Mouse (Mus musculus): ENCODE data around the gene Anxa9.
"Not testable (repeated sequence)": the region's sequence is repeated elsewhere in the genome, so short reads cannot be mapped to it uniquely, and the experiment has no call there.

Anxa9 gene

DNA sequence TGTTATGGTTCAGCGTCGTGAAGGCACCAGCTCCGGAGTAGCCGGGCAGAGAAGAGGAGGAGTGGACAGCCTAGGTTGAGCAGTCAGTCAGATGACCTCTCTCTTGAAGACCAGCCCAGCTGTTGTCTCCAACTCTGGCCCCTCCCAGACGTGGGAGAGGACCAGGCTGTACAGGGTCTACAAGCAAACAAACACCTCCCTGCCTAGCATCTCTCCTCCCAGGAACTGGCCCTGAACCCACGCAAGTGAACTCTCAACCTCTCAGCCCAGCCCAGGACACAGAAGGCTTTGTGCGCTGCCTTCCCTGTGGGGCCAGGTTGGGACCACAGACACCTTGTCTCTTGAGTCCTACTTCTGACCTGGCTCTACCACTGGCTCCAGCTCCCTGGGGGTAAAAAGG, at the start of gene Anxa9:
Gene Anxa9, minus strand, starts transcription at position 77 of the 400 bp plus-strand sequence.
- DNase-seq (ENCODE audit: extremely low spot score, low read depth, low spot score) = no peak

DNA sequence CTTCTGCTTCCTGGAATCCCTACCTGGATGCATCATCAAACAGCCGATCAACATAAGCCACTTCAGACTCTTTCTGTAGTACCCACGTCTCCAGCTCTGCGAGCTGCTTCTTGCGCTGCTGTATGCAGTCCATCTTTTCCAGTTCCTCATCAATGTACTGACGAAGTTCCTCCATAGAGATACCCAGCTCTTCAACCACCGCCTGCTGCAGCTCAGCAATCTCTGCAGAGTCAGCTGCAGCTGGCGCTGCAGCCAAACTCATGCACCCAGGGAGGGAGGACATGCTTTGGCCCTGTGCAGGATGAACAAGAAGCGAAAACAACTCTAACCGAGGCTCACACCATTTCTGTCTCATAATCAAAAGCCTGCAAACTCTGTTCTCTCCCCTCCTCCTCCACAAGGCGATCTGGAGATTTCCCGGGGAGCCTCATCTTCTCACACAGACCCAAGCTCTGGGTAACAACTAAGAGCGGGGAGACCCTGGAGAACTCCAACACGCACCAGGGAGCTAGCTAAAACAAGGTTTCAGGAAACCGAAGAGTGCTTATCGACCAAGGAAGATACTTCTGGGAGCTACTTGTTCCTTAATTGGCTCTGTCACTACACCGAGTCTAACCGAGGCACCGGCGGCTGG, 49.1 kb upstream of the Anxa9 start:
- DNase-seq (ENCODE audit: extremely low spot score, low read depth, low spot score) = not testable (repeated sequence)

DNA sequence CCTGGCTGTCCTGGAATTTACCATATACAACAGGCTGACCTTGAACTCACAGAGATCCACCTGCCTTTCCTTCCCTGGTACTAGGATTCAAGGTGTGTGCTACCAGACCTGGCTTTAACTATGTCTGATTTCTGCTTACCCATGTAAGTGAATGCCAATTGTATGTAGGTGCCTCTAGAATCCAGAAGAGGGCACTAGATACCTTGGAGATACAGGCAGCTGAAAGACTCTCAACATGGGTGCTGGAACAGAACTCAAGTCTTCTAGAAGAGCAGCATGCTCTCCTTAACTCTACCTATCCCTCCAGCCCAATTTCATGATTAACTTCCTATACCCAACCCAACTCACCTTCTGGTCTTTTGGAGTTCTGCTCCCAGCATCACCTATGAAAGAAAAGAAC, 42.5 kb upstream of the Anxa9 start:
- peak; percentile 14 for DNase-seq (ENCODE audit: extremely low spot score, low read depth, low spot score)

DNA sequence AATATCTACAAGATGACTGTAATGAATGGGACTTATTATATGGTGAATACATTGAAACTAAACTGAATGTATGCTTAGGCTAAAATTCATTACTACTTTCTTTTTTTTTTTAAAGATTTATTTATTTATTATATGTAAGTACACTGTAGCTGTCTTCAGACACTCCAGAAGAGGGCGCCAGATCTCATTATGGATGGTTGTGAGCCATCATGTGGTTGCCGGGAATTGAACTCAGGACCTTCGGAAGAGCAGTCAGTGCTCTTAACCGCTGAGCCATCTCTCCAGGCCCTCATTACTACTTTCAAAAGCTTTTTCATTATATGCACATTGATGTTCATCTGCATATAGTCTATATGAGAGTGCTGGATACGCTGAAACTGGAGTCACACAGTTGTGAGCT, 41.4 kb upstream of the Anxa9 start:
- DNase-seq (ENCODE audit: extremely low spot score, low read depth, low spot score) = not testable (repeated sequence)

DNA sequence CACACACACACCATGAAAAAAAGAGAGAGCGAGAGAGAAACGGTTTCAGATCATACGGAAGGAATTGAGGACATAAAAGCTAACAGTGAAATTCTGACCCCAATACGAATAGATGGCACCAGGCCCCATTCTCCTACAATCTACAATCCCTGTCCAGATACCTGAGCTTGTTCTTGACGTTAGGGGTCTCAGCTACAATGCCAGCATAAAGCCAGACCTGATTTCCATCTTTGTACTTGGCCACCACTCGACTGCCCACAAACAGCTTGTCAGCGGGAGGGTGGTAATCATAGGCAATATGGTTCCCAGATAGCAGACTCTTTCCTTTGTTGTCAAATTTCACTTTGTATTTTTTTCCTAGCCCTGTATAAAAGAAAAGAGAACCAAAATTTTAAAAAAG, 39.5 kb upstream of the Anxa9 start:
- DNase-seq (ENCODE audit: extremely low spot score, low read depth, low spot score) = no peak

DNA sequence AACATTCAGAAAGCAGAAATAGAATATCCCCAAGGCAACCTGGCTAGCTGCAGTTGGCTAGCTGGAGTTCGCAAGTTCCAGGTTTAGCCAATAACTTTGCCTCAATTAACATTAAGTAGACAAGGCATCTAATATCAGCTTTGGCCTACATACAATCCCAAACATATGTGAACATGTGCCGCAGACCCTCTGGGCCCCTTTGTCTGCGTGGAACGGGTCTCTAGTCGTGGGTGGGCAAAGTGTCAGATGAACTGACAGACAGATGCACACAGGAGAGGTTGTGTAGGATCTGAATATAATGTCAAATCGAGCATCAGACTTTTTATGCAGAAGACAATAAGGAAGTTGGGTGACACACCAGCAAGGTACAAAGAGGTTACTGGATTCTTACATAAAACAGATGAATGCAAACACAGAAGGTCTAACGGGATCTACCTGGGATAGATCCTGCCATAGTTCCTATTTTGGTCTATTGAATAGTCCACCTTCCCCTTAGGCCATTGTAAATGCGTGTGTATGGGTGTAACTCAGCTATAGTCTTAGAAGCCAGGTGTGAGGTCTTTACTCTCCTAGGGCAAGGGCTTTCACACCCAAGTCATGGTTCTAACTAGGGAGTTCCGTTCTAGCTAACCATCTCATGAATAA, 36.5 kb upstream of the Anxa9 start:
- not testable (repeated sequence) for DNase-seq (ENCODE audit: extremely low spot score, low read depth, low spot score)

DNA sequence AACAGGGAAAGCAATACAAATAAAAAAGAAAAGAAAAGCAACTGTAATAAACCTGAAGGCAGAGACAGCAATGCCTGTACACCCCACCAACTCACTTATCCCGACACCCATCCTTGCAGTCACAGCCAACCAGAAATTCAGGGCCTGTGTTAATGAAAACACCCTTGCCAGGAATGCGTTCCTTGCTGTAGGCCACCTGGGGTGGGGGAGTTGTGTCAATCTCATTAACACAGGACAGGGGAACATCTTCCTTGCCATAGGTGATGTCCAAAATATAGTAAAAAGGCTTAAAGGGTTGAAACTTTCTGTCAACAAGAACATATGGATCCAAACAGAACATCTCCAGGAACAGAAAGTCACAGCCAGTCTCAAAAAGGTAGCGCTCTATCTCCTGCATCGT, 31.3 kb upstream of the Anxa9 start:
- DNase-seq (ENCODE audit: extremely low spot score, low read depth, low spot score) = no peak

DNA sequence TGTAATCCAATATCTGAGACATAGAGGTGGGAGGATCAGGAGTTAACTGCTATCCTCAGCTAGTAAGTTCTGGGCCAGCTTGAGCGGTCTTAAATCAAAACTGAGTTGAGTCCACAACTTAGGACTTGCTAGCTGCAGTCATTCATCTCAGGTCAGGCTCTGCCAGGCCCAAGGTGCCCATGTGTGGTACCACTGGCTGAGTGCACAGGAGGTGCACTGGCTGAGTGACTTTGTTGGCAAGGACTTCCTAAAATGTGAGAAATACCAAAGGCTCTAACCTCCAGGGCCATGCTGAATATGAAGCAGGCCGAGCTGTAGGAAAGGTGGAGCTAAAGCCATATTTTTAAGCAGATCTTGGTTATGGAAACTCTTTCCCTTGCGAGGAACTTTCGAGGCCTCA, 30.4 kb upstream of the Anxa9 start:
- DNase-seq (ENCODE audit: extremely low spot score, low read depth, low spot score) = no peak

DNA sequence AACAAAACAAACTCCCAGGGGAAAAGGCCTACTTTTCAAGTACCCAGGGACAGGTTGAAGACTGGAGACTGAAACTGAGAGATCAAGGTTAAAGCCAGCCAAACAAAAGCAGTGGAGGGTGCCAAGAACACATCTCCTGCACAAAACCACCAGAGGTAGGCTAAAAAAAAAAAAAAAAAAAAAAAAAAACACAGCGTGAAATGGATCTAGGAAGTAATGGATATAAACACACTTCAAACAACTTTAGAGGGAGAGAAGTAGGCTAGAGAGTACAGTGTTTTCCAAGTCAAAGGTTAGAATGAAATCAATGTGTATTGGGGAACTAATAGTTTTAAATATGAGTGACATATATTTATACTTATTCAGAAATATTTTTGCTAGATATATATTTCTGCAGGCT, 24.6 kb upstream of the Anxa9 start:
- DNase-seq (ENCODE audit: extremely low spot score, low read depth, low spot score) = no peak

DNA sequence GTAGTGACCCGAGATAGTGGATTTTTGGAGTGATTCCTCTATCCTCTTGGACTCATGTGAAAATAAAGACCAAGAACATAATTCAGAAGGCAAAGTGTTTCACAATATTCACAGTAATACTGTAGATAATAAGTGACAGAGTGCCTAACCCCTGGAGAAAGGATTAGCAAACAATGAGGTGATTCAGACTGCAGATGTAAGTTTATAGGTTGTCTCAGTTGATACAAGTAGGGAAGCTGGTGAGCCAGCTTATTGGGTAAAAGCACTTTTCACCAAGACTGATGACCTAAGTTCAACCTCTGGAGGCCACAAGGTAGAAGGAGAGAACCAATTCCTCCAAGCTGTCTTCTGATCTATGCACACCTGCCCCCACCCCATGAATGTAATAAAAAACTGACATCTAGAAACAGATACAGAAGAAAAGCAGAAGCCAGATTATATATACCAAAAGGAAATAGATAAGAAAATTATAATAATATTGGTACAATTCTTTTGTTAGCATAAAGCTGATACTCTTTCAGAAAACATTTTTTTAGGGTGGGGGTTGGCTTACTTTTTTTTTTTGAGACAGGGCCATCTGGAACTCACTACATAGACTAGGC, 21.9 kb upstream of the Anxa9 start:
- DNase-seq (ENCODE audit: extremely low spot score, low read depth, low spot score) = no peak

DNA sequence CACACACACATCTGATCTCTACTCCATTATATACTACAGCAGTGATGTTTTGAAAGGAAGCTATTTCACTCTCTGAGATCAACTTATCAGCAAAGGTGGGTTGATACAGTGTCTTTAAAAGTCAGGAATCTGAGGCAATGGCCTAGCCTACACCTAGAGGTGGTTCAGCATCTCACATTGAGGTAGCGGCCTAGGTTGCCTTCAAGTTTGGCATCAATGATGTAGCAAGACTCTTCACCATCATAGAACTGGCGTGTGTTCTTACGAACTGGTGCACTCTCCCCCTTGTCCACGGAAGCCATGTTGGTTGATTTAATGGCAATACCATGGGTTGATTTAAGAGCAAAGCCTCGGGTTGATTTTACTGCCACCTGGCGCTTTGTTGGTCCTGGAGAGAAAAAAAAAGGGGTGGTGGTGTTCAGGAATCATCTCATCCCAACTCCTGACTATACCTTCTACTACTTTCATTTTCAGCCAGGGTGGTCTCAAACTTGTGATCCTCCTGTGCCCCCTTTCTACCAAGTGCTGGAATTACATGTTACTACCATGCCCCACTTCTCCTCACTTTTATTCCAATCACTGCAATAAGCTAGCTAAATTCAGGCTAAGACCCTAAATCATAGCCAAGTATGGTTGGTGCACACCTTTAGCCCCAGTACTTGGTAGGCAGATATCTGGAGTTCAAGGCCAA, 17.6 kb upstream of the Anxa9 start:
- no peak for DNase-seq (ENCODE audit: extremely low spot score, low read depth, low spot score)

DNA sequence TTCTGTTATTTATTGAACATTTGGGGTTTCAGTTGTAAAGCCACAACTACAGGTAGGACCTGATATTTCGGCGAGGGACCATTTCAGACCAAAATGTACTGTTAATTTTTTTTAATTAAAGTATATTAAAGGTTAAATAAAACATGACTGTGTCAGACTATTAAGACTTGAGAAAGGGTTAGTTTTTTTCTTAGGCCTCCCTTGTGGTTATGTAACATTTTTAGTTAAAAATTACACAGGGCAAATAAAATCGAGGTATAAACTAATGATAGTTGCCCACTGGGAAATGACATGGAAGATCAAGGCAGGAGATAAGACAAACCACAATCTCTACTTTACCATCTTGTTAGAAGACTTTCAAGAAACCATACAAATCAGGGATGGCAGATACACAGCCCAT, 16.5 kb upstream of the Anxa9 start:
- DNase-seq (ENCODE audit: extremely low spot score, low read depth, low spot score) = no peak

DNA sequence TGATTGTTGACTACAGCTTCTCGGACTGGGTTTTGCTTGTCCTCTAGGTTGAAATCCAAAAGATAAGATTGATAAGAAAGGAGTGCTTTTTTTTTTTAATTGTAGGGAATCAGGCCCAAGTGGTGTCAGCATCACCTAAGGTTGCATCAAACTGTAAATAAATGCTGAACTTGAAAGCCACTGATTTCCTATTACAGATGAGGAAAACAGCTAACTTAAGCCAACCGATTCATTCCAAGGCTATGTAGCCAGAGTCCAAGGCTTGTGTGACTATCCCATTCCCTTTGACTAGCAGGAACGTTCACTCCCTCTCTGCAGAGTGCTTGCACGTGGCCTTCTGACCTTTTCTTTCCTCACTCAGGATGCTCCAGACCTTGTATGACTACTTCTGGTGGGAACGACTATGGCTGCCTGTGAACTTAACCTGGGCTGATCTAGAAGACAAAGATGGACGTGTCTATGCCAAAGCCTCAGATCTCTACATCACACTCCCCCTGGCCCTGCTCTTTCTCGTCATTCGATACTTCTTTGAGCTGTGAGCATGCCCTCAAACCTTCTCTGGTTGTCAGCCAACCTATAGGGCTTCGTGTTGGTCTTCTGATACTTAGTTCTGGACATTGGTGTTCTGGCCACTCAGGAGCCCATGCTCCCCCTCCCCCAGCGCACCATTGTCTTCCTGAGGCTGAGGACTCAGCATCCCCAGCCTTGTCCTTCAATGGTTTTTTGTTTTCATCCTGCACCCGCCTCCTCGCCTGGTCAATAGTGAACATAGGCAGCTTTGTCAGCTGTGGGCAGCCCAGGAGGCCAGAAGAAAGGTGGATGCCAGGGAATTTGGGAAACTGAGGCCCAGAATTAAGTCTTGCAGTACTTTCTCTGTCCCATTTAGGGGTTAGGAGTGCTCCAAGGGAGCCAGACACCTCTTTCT, 13.0 kb upstream of the Anxa9 start:
- no peak for DNase-seq (ENCODE audit: extremely low spot score, low read depth, low spot score)

DNA sequence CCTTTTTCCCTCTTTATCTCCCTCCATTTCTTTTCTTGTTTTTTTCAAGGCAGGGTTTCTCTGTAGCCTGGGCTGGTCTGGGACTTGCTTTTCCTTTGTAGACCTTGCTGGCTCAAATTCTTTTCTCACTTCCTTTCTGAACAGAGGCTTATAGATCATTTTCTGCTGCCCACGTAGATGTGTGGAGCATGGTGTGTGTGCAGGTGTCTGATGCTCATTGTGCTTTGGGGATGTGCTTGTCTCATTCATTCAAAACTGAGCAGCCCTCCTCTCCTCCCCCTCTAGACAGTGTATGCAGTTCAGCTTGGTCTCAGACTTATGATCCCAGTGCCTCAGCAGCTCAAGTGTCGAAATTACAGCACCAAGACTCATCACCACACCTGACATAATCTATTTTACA, 12.1 kb upstream of the Anxa9 start:
- no peak for DNase-seq (ENCODE audit: extremely low spot score, low read depth, low spot score)

DNA sequence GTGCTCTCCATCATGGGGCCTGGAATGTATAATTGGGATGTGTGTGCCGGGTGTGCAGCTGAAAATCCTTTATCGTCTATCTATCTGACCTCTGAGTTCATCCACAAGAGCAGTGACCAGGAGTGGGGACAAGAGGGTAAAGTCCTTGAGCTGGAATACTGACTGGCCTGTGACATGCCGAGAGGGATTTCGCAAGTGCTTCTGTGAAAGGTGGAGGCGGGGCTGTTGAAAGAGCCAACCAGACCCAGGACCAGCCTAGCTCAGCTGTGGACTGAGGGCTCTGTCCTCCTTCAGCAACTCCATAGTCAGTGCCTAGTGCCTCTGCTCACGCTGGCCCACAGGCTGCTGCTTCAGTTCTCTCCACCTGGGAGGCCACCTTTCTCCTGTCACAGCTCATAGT, 11.6 kb upstream of the Anxa9 start:
- no peak for DNase-seq (ENCODE audit: extremely low spot score, low read depth, low spot score)

DNA sequence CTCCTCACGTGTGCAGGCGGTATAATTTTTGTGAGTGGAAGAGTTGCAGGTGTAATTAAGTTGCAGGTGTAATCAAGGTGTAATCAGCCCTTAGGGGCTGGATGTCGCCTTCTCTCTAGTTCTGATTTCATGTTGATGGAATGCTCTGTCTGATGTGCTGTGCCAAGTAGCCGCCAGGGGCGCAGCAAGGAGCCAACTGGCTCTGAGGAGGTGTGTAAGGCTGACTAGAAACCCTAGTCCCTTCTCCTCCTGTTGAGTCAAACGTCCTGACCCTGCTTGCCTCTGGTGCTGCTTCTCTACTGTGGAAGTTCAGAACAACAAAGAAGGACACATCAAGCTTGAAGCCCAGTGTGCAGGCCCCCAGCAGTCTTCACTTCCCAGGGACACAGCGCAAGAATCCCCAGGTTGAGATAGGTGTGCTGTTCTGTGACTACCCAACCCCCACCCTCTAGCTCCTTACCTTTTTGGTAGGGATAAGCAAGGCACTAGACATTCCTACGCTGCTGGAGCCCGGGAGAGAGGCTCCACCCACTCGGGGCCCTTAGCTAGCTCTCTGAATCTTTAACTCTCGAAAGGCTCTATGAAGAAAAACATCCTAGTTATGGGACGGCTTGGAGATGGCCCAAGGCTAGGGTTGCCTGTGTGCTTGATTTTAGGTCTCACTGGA, 10.6 kb upstream of the Anxa9 start:
- DNase-seq (ENCODE audit: extremely low spot score, low read depth, low spot score) = no peak

DNA sequence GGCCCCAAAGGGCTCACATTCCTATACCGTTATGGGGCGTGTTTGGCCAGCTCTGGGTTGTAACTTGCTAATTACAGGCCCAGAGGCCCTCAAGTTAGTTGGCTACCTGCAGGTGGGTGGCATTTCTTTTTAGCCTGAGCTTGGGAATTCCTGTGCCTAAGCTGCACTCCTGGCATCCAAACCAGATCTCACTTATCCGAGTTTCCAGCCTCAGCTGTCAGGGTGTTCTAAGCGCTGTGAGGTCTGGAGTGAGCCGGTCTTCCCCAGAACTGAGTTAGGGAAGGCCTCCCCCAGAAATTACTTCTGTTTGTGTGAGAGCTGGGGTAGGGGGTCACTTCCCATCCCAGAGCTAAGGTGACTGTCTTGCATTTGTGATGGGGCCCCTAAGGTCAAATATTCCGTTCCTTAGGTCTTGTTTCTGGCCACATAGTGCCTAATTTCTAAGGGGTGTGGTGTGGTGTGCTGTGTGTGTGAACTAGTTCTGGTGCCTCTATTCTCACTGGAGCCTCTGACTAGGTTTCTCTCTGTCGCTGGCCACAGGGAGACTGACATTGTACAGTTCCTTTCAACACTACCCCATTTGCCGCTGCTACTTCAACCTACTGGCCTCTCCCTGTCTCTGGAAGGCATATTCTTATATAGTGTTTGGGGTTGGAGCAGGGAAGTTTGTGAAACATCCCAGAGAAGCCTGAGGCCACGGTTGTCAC, 9.0 kb upstream of the Anxa9 start:
- no peak for DNase-seq (ENCODE audit: extremely low spot score, low read depth, low spot score)

DNA sequence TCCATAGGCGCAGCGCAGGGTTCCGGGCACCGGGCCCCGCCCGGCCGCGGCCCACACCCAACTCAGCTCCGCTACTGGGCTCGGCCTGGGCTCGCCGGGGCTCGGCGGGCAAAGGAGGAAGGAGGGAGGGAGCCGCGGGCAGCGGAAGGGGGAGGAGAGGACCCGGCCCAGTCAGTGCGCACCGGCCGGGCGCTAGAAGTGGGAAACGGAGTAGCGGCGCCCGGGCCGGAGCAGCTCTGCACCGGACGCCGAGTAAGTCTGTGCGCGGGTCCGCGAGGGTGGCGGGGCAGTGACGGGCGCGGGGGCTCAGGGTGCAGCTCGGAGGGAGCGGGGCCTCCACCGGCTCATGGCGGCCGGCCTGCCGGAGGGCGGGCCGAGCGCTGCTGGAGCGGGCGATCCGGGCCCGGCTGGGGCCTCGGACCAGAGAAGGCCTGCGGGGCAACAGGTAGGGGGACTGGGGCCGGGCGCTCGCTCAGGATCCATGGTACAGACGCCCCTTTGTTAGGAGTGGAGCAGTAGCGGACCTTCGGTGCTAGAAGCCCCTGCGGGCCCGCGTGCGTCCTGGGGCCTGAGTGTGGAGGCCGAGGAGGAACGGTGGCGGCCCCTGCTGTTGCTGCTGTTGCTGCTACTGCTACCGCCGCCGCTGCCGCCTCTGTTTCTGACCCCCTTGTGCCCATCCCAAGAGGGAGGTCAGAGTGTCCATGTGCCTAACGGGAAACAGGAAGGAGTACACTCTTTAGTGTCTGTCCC, 8.3 kb upstream of the Anxa9 start:
- no peak for DNase-seq (ENCODE audit: extremely low spot score, low read depth, low spot score)

DNA sequence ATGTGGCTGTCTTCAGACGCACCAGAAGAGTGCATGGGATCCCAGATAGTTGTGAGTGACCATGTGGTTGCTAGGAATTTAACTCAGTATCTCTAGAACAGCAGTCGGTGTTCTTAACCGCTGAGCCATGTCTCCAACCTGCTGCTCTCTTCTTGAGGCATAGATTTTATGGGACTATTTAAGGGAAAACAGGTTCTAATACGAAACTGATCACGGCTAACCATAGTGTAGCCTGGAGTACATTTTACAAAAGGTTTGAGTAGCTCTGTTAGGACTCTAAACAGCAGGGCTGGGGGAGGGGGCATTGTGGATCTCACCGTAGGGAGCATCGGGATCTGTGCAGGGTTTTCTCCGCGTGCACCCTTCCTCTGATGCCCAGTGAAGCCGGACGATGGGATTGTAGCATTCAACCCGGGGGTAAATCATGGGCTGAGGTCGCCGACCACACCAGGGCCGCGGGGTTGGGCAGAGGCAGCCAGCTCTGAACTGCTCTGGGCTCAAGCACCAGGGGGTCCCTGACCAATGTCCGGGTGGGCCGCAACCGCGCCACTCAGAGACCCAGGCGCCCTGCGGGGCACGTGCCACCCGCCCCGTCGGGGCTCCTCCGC, 7.6 kb upstream of the Anxa9 start, which contains the start of gene Cers2:
Gene Cers2, plus strand, starts transcription at position 306 of the 608 bp plus-strand sequence.
- DNase-seq (ENCODE audit: extremely low spot score, low read depth, low spot score) = no peak

Data from hindlimb bud, embryonic 11.5 days (tissue).